8 mouse cellular contexts compared by ENCODE assay signal in the genomic region with DNA sequence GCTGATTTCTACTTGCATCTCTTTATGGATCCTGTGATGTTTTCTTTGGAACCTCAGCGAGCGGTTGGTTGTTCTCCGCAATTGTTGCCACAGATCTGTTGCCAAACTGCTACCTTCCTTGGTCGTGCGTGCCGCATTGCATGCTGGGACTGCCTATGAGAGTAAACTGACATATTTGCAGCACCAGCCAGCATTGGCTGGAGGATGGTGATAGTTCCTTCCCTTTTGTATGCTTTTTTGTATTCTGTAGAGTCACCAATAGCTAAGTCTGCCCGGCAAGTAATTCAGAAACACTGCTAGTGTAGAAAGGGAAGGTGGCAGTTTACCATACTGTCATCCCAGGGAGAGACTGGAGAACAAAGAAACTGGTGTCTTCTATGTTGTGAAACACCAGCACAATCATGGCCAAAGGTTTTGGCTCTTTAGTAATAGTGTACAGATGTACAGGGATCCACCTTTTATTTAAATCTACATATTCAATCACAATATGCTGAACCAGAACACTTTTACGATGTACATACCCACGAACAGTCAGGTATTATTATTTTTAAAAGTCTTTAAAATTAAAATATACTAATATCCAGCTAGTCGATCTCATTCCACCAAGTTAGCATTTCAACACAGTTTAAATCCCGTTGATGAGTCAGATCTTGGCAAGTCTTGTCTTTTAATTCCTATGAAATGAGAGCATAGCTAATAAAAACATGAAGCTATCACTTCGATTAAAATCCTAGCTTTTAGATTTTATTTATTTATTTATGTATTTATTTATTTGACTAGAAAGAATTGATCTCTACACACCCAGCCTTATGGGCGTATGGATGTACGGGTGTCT. TPM values are rescaled to one million over a fixed set of nuclear protein-coding genes. Genes with fewer than 3 reads are reported as not detected.
A peak's percentile ranks its signal among the peaks of the same experiment; 100 is the strongest.
DNase-seq lines count a peak whose midpoint lies in the region; ATAC-seq lines count a peak whose summit lies in the region.

No protein-coding gene starts in this region.

- no peaks in the 10 kb centered on the region for H3K27me3 ChIP-seq in intestine, embryonic 14.5 days (replicated peaks; ENCODE audit: control insufficient read depth, insufficient read depth, low read length)
- no peaks in the 10 kb centered on the region for H3K27me3 ChIP-seq in midbrain, embryonic 14.5 days (ENCODE audit: control insufficient read depth, insufficient read depth, low read length)

- no peak overlapping the region for H3K27ac ChIP-seq in intestine, embryonic 14.5 days (ENCODE audit: low read depth)
- H3K27ac ChIP-seq in midbrain, embryonic 14.5 days (replicated peaks; ENCODE audit: low read depth, low read length): peak overlapping the region; percentile 97

- H3K4me1 ChIP-seq in intestine, embryonic 14.5 days (replicated peaks; ENCODE audit: control insufficient read depth, insufficient read depth, low read length): peaks cover 5% of the 10 kb centered on the region; the same call in 1 of the 2 replicates
- H3K4me1 ChIP-seq in midbrain, embryonic 14.5 days (ENCODE audit: control insufficient read depth, insufficient read depth, low read length): peaks cover 32% of the 10 kb centered on the region

- DNase-seq in NIH3T3 (ENCODE audit: low read depth): peak; percentile 85
- DNase-seq in cerebellum, adult 11-12 months: peak; percentile 75
- DNase-seq in frontal cortex, adult 2 months (ENCODE audit: extremely low spot score in 1 of 2, low spot score in 1 of 2): peak; percentile 68 to 84
- DNase-seq in intestine, embryonic 14.5 days (ENCODE audit: low spot score): no peak
- peak; percentile 82 for DNase-seq in left cerebral cortex, postnatal 36 days (ENCODE audit: low spot score in 2 of 2)
- DNase-seq in midbrain, embryonic 14.5 days: peak; percentile 63
- DNase-seq in thymus, postnatal 14 days: no peak
- no peak for DNase-seq in T-cell, adult 2 months (ENCODE audit: low spot score)

- ATAC-seq in intestine, embryonic 14.5 days (replicated peaks; ENCODE audit: low FRiP score, low TSS enrichment, low read depth): peak; percentile 22; the same call in 1 of the 2 replicates
- ATAC-seq in midbrain, embryonic 14.5 days (ENCODE audit: low FRiP score, low TSS enrichment): no peak

- 80% methylated on average over 14 of the region's 14 CpGs for WGBS in intestine, embryonic 14.5 days
- 66% methylated on average over 14 of the region's 14 CpGs for WGBS in midbrain, embryonic 14.5 days

- peak overlapping the region; percentile 42 for H3K4me3 ChIP-seq in intestine, embryonic 14.5 days (ENCODE audit: low read depth, low read length)
- peak overlapping the region; percentile 40 for H3K4me3 ChIP-seq in midbrain, embryonic 14.5 days (replicated peaks; ENCODE audit: low read depth, low read length)

- H3K4me2 ChIP-seq in intestine, embryonic 14.5 days (ENCODE audit: low read length): peak overlapping the region; percentile 72
- peak overlapping the region; percentile 73 for H3K4me2 ChIP-seq in midbrain, embryonic 14.5 days (ENCODE audit: low read length)

- H3K9me3 ChIP-seq in intestine, embryonic 14.5 days (ENCODE audit: control insufficient read depth, low read length): no peaks in the 10 kb centered on the region
- H3K9me3 ChIP-seq in midbrain, embryonic 14.5 days (ENCODE audit: control insufficient read depth, low read length): no peaks in the 10 kb centered on the region

- no peaks in the 10 kb centered on the region for H3K36me3 ChIP-seq in intestine, embryonic 14.5 days (ENCODE audit: control insufficient read depth, insufficient read depth, low read length)
- H3K36me3 ChIP-seq in midbrain, embryonic 14.5 days (ENCODE audit: control insufficient read depth, insufficient read depth, low read length): no peaks in the 10 kb centered on the region

- intact Hi-C loops in left cerebral cortex, postnatal 36 days (cut with DNase I): loop anchor here (1.0 to 5.0 kb wide), 2 partner anchors 49 to 406 kb away; no protein-coding TSS in a partner anchor

- H3K9ac ChIP-seq in intestine, embryonic 14.5 days (ENCODE audit: low read length): no peak overlapping the region; the same call in 1 of the 2 replicates
- H3K9ac ChIP-seq in midbrain, embryonic 14.5 days (replicated peaks; ENCODE audit: low read length): peak overlapping the region; percentile 75

RNA-seq across cellular contexts. Expression of gene Gm11146, which starts 41.4 kb away (rescaled TPM):
- polyA plus RNA-seq in frontal cortex, adult 2 months (2012; rRNA removed): not detected in 2 replicates
- polyA plus RNA-seq in intestine, embryonic 14.5 days (2014; fragmentation: Nextera tagmentation; extraction: Ambion mirVana): not detected in 2 replicates
- total RNA-seq in left cerebral cortex, postnatal 36 days (2021): not detected
- not detected in 2 replicates for polyA plus RNA-seq in midbrain, embryonic 14.5 days (2014; fragmentation: Nextera tagmentation; extraction: Ambion mirVana)

Comparison
In these comparisons a context has a peak if more than half of its experiments do, and no peak if none do; other contexts are left out.
1. DNase-seq: peak in NIH3T3 (single experiment), cerebellum, adult 11-12 months (single experiment), frontal cortex, adult 2 months (2 of 2), left cerebral cortex, postnatal 36 days (2 of 2) and midbrain, embryonic 14.5 days (single experiment); none in intestine, embryonic 14.5 days (single experiment), thymus, postnatal 14 days (single experiment) and T-cell, adult 2 months (single experiment).